Mouse (Mus musculus) C2C12 (cell line): ENCODE measurements around the gene Ccng1.

Experiments used
- CEBPB ChIP-seq: IDR thresholded peaks from one replicate; pipeline ENCODE4 v1.6.1; 2011; ENCODE audit warnings: low read depth, mild to moderate bottlenecking, control low read depth, moderate library complexity
- CTCF ChIP-seq: IDR thresholded peaks from one replicate; pipeline ENCODE4 v1.5.1; 2011; ENCODE audit not compliant: control insufficient read depth, insufficient read depth, insufficient read length
- FOSL1 ChIP-seq: IDR thresholded peaks from one replicate; pipeline ENCODE4 v1.8.0; 2011; ENCODE audit warnings: mild to moderate bottlenecking, low read length; ENCODE audit not compliant: poor library complexity, insufficient read depth, severe bottlenecking

DNA sequence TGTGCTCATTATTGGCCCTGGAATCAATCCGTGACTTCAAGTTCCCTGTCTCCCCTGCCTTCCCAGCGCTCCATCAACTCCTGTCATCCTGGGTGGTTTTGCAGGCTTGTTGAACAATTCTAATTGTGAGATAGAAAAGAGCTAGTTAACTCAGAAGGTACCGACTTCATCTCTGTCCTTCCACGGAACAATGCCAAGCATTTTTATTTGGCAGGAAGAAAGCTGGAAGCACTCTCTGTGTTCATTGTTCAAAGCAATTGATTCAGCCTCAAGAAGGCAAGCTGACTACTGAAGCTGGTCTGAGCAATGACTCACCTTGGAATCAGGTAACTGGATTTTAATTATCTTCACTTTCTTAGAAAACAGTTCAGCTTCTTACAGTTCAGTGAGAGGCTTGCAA lies 34.6 kb upstream of the Ccng1 start:
- TF ChIP-seq CTCF: no peak
- TF ChIP-seq FOSL1: no peak
- TF ChIP-seq CEBPB: no peak
